Mouse (Mus musculus) lung, postnatal 36 days (tissue): ENCODE results near the gene Gm21680.
"Not testable (repeated sequence)": the region's sequence is repeated elsewhere in the genome, so short reads cannot be mapped to it uniquely, and the experiment has no call there.

Experiments
- DNase-seq: peaks from one replicate; pipeline ENCODE4 v3.0.0; 2022; ENCODE audit warnings: mixed read lengths

Gene Gm21680

GRCm38 (mm10) chr5:25972563-25972962 is at the start of gene Gm21680:
Gene Gm21680 (minus strand): TSS chr5:25972663.
- DNase-seq = not testable (repeated sequence)

GRCm38 (mm10) chr5:26007697-26008096 is 35.2 kb upstream of the Gm21680 start:
- not testable (repeated sequence) for DNase-seq

- DNase-seq = not testable (repeated sequence)
Observed at GRCm38 (mm10) chr5:26006937-26007695, 34.7 kb upstream of the Gm21680 start.

- not testable (repeated sequence) for DNase-seq
Observed at GRCm38 (mm10) chr5:26004698-26005097, 32.2 kb upstream of the Gm21680 start, which contains the start of gene Gm1979. Gene Gm1979 (minus strand): TSS chr5:26004798.

GRCm38 (mm10) chr5:25988550-25988949 is 16.1 kb upstream of the Gm21680 start, which contains the start of gene Gm21698:
Gene Gm21698 (minus strand): TSS chr5:25988650.
- not testable (repeated sequence) for DNase-seq

- not testable (repeated sequence) for DNase-seq
Observed at GRCm38 (mm10) chr5:25957050-25957449, 15.4 kb downstream of the Gm21680 start.

- not testable (repeated sequence) for DNase-seq
Observed at GRCm38 (mm10) chr5:25956611-25957010, 15.9 kb downstream of the Gm21680 start.

GRCm38 (mm10) chr5:25954317-25954716 is 18.1 kb downstream of the Gm21680 start, which contains the start of gene Gm21671:
Gene Gm21671 (minus strand): TSS chr5:25954417.
- DNase-seq = not testable (repeated sequence)

GRCm38 (mm10) chr5:25945391-25945790 is 27.1 kb downstream of the Gm21680 start:
- DNase-seq = not testable (repeated sequence)

GRCm38 (mm10) chr5:25942281-25942680 is 30.2 kb downstream of the Gm21680 start, which contains the start of gene Gm21663:
Gene Gm21663 (minus strand): TSS chr5:25942381.
- not testable (repeated sequence) for DNase-seq
